Mouse (Mus musculus) heart, adult 2 months (tissue): ENCODE measurements around the gene Spocd1.

Experiments used
- CTCF ChIP-seq: fragments of 200-600 bp; IDR thresholded peaks from 2 replicates; pipeline ENCODE4 v1.8.1; 2022; ENCODE audit warnings: antibody characterized with exemption, mild to moderate bottlenecking, moderate library complexity
- EP300 ChIP-seq: fragments of 200-500 bp; IDR thresholded peaks from 2 replicates; pipeline ENCODE4 v1.6.1; 2011; ENCODE audit warnings: low read depth, low read length, control low read depth; ENCODE audit not compliant: insufficient read depth

- TF ChIP-seq CTCF = no peak
- no peak for TF ChIP-seq EP300
Observed at GRCm38 (mm10) chr4:129920542-129921313, 8.3 kb upstream of the Spocd1 start.
